Mouse (Mus musculus): Measurements from ENCODE around the gene Olfr1246. TPM values are rescaled to one million over a fixed set of nuclear protein-coding genes. Genes with fewer than 3 reads are reported as not detected.

Gene Olfr1246
- polyA plus RNA-seq (2012; fragmentation: generic; extraction: Trizol), result not detected

DNA sequence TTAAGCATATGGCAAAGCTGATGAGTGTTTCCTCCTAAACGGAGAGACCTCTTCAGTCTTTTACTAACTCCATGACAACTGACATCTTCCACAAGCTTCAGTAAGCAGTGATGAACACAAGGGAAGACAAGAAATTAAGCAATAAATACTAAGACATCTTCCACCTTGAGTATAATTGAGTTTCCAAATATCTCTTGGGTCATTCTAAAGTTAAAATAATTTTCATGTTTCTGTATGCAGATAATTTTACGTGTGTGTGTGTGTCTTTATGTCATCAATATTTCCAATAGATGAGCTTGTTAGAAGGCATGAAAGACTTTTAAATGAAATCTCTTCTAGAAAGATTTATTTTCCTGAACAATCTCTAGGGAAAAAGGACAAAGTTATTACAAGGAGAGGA, at the start of gene Olfr1246:
Gene Olfr1246 (minus strand): TSS at position 101 of the 400 bp plus-strand sequence.

DNA sequence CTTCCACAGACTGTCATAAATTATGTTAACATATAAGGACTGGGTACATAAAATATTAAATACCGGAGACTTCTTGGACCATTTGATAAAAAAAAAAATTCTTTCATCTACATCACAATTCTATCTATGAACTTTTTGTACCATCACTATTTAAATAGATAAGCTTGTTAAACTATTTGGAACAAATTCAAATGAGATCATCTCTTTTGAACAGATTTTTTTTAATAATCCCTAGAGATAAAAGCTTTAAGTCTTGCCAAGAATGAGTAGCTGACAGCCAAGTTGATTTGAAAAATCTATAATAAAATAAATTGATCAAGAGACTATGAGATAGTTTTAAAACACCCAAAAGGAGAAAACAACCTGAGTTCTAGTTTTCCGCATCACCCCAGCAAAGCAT, 41.9 kb upstream of the Olfr1246 start, which contains the start of gene Olfr1249:
Gene Olfr1249 (minus strand): TSS at position 101 of the 400 bp plus-strand sequence.

DNA sequence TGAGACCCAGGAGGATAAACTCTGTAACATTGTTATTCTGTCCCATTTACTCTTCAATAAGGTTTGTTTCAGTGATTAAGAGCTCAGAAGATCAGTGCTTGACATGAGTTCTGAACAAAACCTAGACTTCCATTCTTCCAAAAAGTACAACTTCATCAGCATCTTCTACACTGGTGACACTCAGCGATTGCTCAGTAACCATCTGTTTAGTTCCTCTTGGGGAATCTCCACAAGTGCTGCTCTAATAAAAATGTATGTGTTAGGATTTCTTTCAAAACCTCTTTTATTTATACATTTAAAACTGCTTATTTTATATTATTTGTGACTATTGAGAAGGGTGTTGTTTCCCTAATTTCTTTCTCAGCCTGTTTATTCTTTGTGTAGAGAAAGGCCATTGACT, 25.2 kb upstream of the Olfr1246 start, which contains the start of gene Olfr1248:
Gene Olfr1248 (minus strand): TSS at position 101 of the 400 bp plus-strand sequence.

DNA sequence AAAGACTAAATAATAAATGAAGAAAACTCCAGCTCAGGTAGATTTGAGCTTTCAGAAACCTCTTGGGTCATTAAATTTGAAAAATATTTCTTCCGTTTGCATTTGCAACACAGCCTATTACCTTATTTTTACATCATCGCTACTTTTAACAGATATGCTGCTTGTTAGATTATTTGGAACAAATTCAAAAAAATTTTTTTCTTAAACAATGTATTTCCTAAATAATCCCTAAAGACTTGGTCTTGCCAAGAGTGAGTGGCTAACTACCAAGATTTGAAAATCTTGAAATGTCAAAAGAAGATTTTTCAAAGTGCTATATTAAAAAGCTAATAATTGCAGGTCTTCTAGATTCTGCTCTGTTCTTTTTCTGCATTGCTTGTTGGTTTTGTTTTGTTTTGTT, 21.1 kb upstream of the Olfr1246 start, which contains the start of gene Olfr1247:
Gene Olfr1247 (minus strand): TSS at position 101 of the 400 bp plus-strand sequence.

DNA sequence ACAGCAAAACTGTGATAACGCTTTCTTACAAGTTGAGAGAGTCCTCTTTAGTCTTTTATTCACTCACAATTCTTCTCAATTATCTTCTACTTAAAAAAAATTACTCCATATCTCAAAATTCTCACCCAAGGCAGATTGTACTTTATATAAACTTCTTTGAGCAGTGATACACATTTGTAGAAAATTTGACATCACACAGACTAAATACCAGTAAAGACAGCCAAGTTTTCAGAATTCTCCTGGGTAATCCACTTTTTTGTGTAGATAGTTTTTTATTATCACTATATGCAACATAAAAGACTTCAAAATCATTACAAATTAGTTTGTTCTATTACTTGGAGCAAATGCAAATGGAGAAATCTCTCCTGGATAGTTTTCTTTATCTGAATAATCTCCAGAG, 14.6 kb downstream of the Olfr1246 start, which contains the start of gene Olfr1245:
Gene Olfr1245 (minus strand): TSS at position 101 of the 400 bp plus-strand sequence.

Other genes with a start within 250 kb of the Olfr1246 start
- gene Olfr1234, start 228.3 kb downstream of the Olfr1246 start, polyA plus RNA-seq (2012; fragmentation: generic; extraction: Trizol), result not detected
- gene Olfr1238, start 183.5 kb downstream of the Olfr1246 start, polyA plus RNA-seq (2012; fragmentation: generic; extraction: Trizol), result not detected
- not detected for gene Olfr1239, start 172.8 kb downstream of the Olfr1246 start, polyA plus RNA-seq (2012; fragmentation: generic; extraction: Trizol)
- gene Olfr1240, start 150.2 kb downstream of the Olfr1246 start, polyA plus RNA-seq (2012; fragmentation: generic; extraction: Trizol), result not detected
- gene Olfr1241, start 106.0 kb downstream of the Olfr1246 start, polyA plus RNA-seq (2012; fragmentation: generic; extraction: Trizol), result not detected
- gene Olfr1242, start 94.8 kb downstream of the Olfr1246 start, polyA plus RNA-seq (2012; fragmentation: generic; extraction: Trizol), result not detected
- not detected for gene Olfr1243, start 61.7 kb downstream of the Olfr1246 start, polyA plus RNA-seq (2012; fragmentation: generic; extraction: Trizol)
- gene Olfr1245, start 14.7 kb downstream of the Olfr1246 start, polyA plus RNA-seq (2012; fragmentation: generic; extraction: Trizol), result not detected
- gene Olfr1247, start 21.0 kb upstream of the Olfr1246 start, polyA plus RNA-seq (2012; fragmentation: generic; extraction: Trizol), result not detected
- not detected for gene Olfr1248, start 25.1 kb upstream of the Olfr1246 start, polyA plus RNA-seq (2012; fragmentation: generic; extraction: Trizol)
- not detected for gene Olfr1249, start 41.8 kb upstream of the Olfr1246 start, polyA plus RNA-seq (2012; fragmentation: generic; extraction: Trizol)
- gene Olfr1250, start 68.3 kb upstream of the Olfr1246 start, polyA plus RNA-seq (2012; fragmentation: generic; extraction: Trizol), result not detected
- gene Olfr1251, start 78.8 kb upstream of the Olfr1246 start, polyA plus RNA-seq (2012; fragmentation: generic; extraction: Trizol), result not detected
- gene Olfr1252, start 131.9 kb upstream of the Olfr1246 start, polyA plus RNA-seq (2012; fragmentation: generic; extraction: Trizol), result not detected
- not detected for gene Olfr1253, start 163.9 kb upstream of the Olfr1246 start, polyA plus RNA-seq (2012; fragmentation: generic; extraction: Trizol)
- not detected for gene Olfr1254, start 200.5 kb upstream of the Olfr1246 start, polyA plus RNA-seq (2012; fragmentation: generic; extraction: Trizol)
- gene Olfr1255, start 218.9 kb upstream of the Olfr1246 start, polyA plus RNA-seq (2012; fragmentation: generic; extraction: Trizol), result not detected
- not detected for gene Olfr1256, start 248.4 kb upstream of the Olfr1246 start, polyA plus RNA-seq (2012; fragmentation: generic; extraction: Trizol)